Mouse (Mus musculus) forebrain, embryonic 15.5 days (tissue): ENCODE measurements at regions not wholly inside any gene's neighbourhood (a gene's known extent, or its start where the extent isn't known, plus 50 kb on each side); places are given as distances from the start of the nearest gene placed in this dataset.

Experiments used
- ATAC-seq: fragments of 200-750 bp; cut with Nextera tagmentation; replicated peaks from 2 replicates; pipeline ENCODE4 v1.8.0; 2017; ENCODE audit warnings: mild to moderate bottlenecking, moderate TSS enrichment, moderate library complexity
- H3K27ac ChIP-seq: fragments of 300-500 bp; sonication (generic); replicated peaks from 2 replicates; pipeline ENCODE4 v1.5.1; 2015; ENCODE audit warnings: mild to moderate bottlenecking, inconsistent platforms
- H3K27me3 ChIP-seq: fragments of 300-500 bp; sonication (generic); 2 replicates; pipeline ENCODE4 v1.6.1; 2015; ENCODE audit warnings: inconsistent platforms
- H3K36me3 ChIP-seq: fragments of 300-500 bp; sonication (generic); 2 replicates; pipeline ENCODE4 v1.6.1; 2015; ENCODE audit warnings: mild to moderate bottlenecking, inconsistent platforms
- H3K4me1 ChIP-seq: fragments of 300-500 bp; sonication (generic); 2 replicates; pipeline ENCODE4 v1.6.1; 2015; ENCODE audit warnings: inconsistent platforms
- H3K4me2 ChIP-seq: fragments of 300-500 bp; sonication (generic); replicated peaks from 2 replicates; pipeline ENCODE4 v1.6.1; 2015; ENCODE audit warnings: mild to moderate bottlenecking, inconsistent platforms
- H3K4me3 ChIP-seq: fragments of 300-500 bp; sonication (generic); 2 replicates; pipeline ENCODE4 v1.5.1; 2015; ENCODE audit warnings: mild to moderate bottlenecking, inconsistent platforms
- H3K9ac ChIP-seq: fragments of 300-500 bp; sonication (generic); replicated peaks from 2 replicates; pipeline ENCODE4 v1.6.1; 2015; ENCODE audit warnings: mild to moderate bottlenecking, inconsistent platforms
- H3K9me3 ChIP-seq: fragments of 300-500 bp; sonication (generic); 2 replicates; pipeline ENCODE4 v1.6.1; 2016; ENCODE audit warnings: inconsistent platforms
- WGBS: fragments of 180-500 bp; shearing (Covaris S2); methylation state at CpG from one replicate; pipeline ENCODE4 v1.1.7; 2015; ENCODE audit warnings: mixed read lengths; 5-methylcytosine and 5-hydroxymethylcytosine counted together

GRCm38 (mm10) chr1:59403831-59404547 lies 78.2 kb upstream of the Fzd7 start:
- Histone ChIP-seq H3K4me3 (no peak overlapping the region), H3K4me1 (no peaks in the 10 kb centered on the region; the same call in 1 of the 2 replicates), H3K27ac (no peak overlapping the region), H3K36me3 (no peaks in the 10 kb centered on the region), H3K9me3 (no peaks in the 10 kb centered on the region), H3K4me2 (no peak overlapping the region), H3K9ac (no peak overlapping the region), H3K27me3 (no peaks in the 10 kb centered on the region)
- WGBS, result 84% methylated on average over 9 of the region's 9 CpGs
- no peak for ATAC-seq

- H3K4me1 ChIP-seq, result no peaks in the 10 kb centered on the region; the same call in 1 of the 2 replicates
- ATAC-seq, result no peak
- H3K36me3 ChIP-seq, result no peaks in the 10 kb centered on the region
These were observed 76.9 kb upstream of the Fzd7 start for GRCm38 (mm10) chr1:59405370-59405769.

GRCm38 (mm10) chr1:59406741-59407306 lies 75.4 kb upstream of the Fzd7 start:
- H3K9ac ChIP-seq, result no peak overlapping the region
- no peaks in the 10 kb centered on the region for H3K27me3 ChIP-seq
- H3K4me1 ChIP-seq, result no peaks in the 10 kb centered on the region; the same call in 1 of the 2 replicates
- no peak for ATAC-seq
- H3K36me3 ChIP-seq, result no peaks in the 10 kb centered on the region
- no peak overlapping the region for H3K4me3 ChIP-seq
- no peak overlapping the region for H3K27ac ChIP-seq
- no peak overlapping the region for H3K4me2 ChIP-seq
- no peaks in the 10 kb centered on the region for H3K9me3 ChIP-seq
- 39% methylated on average over 6 of the region's 6 CpGs for WGBS

More at GRCm38 (mm10) chr1:59405370-59405769, 76.9 kb upstream of the Fzd7 start:
- Histone ChIP-seq H3K4me2 (no peak overlapping the region), H3K27ac (peak overlapping the region; percentile 19; the same call in 1 of the 2 replicates), H3K9me3 (no peaks in the 10 kb centered on the region), H3K9ac (no peak overlapping the region), H3K27me3 (no peaks in the 10 kb centered on the region), H3K4me3 (no peak overlapping the region)
- WGBS, result 74% methylated on average over 8 of the region's 8 CpGs

GRCm38 (mm10) chr1:59409585-59410160 lies 72.6 kb upstream of the Fzd7 start:
- no peak for ATAC-seq
- no peak overlapping the region for H3K4me2 ChIP-seq
- 58% methylated on average over 8 of the region's 8 CpGs for WGBS
- H3K36me3 ChIP-seq, result no peaks in the 10 kb centered on the region
- H3K4me1 ChIP-seq, result no peaks in the 10 kb centered on the region; the same call in 1 of the 2 replicates
- no peaks in the 10 kb centered on the region for H3K9me3 ChIP-seq
- H3K27me3 ChIP-seq, result no peaks in the 10 kb centered on the region
- H3K9ac ChIP-seq, result no peak overlapping the region
- H3K27ac ChIP-seq, result no peak overlapping the region
- no peak overlapping the region for H3K4me3 ChIP-seq

- 96% methylated on average over 8 of the region's 8 CpGs for WGBS
- H3K27me3 ChIP-seq, result no peaks in the 10 kb centered on the region
- no peak overlapping the region for H3K9ac ChIP-seq
- H3K4me3 ChIP-seq, result no peak overlapping the region
- H3K36me3 ChIP-seq, result no peaks in the 10 kb centered on the region
- no peak overlapping the region for H3K27ac ChIP-seq
- H3K4me2 ChIP-seq, result no peak overlapping the region
- no peaks in the 10 kb centered on the region for H3K9me3 ChIP-seq
- peaks cover 9% of the 10 kb centered on the region for H3K4me1 ChIP-seq
- no peak for ATAC-seq
These were observed 69.0 kb upstream of the Fzd7 start for GRCm38 (mm10) chr1:59413264-59413663.

GRCm38 (mm10) chr1:59414401-59415210 lies 67.6 kb upstream of the Fzd7 start:
- no peak for ATAC-seq
- Histone ChIP-seq H3K36me3 (no peaks in the 10 kb centered on the region), H3K4me2 (no peak overlapping the region), H3K9me3 (no peaks in the 10 kb centered on the region), H3K4me3 (no peak overlapping the region), H3K27ac (no peak overlapping the region), H3K9ac (no peak overlapping the region), H3K27me3 (no peaks in the 10 kb centered on the region), H3K4me1 (peaks cover 9% of the 10 kb centered on the region)
- WGBS, result 47% methylated on average over 13 of the region's 13 CpGs

GRCm38 (mm10) chr1:59415733-59416312 lies 66.4 kb upstream of the Fzd7 start:
- ATAC-seq, result 0 out of 2 replicates have a peak, but pooled peaks have one; percentile 32
- H3K27ac ChIP-seq, result 0 out of 2 replicates have a peak overlapping the region, but pooled peaks have one; percentile 16

GRCm38 (mm10) chr1:59417317-59417716 lies 64.9 kb upstream of the Fzd7 start:
- Histone ChIP-seq H3K9ac (no peak overlapping the region), H3K36me3 (no peaks in the 10 kb centered on the region), H3K27ac (no peak overlapping the region), H3K4me1 (peaks cover 11% of the 10 kb centered on the region), H3K9me3 (no peaks in the 10 kb centered on the region), H3K4me2 (no peak overlapping the region), H3K4me3 (no peak overlapping the region), H3K27me3 (no peaks in the 10 kb centered on the region)
- ATAC-seq, result no peak
- WGBS, result 39% methylated on average over 1 of the region's 1 CpGs

More at GRCm38 (mm10) chr1:59415733-59416312, 66.4 kb upstream of the Fzd7 start:
- no peak overlapping the region for H3K4me3 ChIP-seq
- H3K36me3 ChIP-seq, result no peaks in the 10 kb centered on the region
- H3K4me1 ChIP-seq, result peaks cover 9% of the 10 kb centered on the region
- H3K9me3 ChIP-seq, result no peaks in the 10 kb centered on the region
- H3K27me3 ChIP-seq, result no peaks in the 10 kb centered on the region
- 53% methylated on average over 11 of the region's 11 CpGs for WGBS
- H3K4me2 ChIP-seq, result no peak overlapping the region
- no peak overlapping the region for H3K9ac ChIP-seq

GRCm38 (mm10) chr1:59417962-59418361 lies 64.3 kb upstream of the Fzd7 start:
- Histone ChIP-seq H3K27me3 (no peaks in the 10 kb centered on the region), H3K9ac (no peak overlapping the region), H3K36me3 (no peaks in the 10 kb centered on the region), H3K9me3 (no peaks in the 10 kb centered on the region), H3K4me3 (no peak overlapping the region), H3K27ac (no peak overlapping the region), H3K4me1 (peaks cover 17% of the 10 kb centered on the region), H3K4me2 (no peak overlapping the region)
- ATAC-seq, result no peak
- 68% methylated on average over 3 of the region's 3 CpGs for WGBS

- 88% methylated on average over 9 of the region's 9 CpGs for WGBS
- Histone ChIP-seq H3K4me2 (no peak overlapping the region), H3K4me1 (peaks cover 25% of the 10 kb centered on the region), H3K36me3 (no peaks in the 10 kb centered on the region), H3K4me3 (no peak overlapping the region), H3K27ac (no peak overlapping the region), H3K9me3 (no peaks in the 10 kb centered on the region), H3K9ac (no peak overlapping the region), H3K27me3 (no peaks in the 10 kb centered on the region)
- no peak for ATAC-seq
These were observed 63.5 kb upstream of the Fzd7 start for GRCm38 (mm10) chr1:59418748-59419147.

GRCm38 (mm10) chr1:59422981-59423941 lies 59.0 kb upstream of the Fzd7 start:
- H3K4me3 ChIP-seq, result no peak overlapping the region
- no peak overlapping the region for H3K27ac ChIP-seq
- no peaks in the 10 kb centered on the region for H3K36me3 ChIP-seq
- no peak overlapping the region for H3K4me2 ChIP-seq
- ATAC-seq, result peak; percentile 61
- peaks cover 16% of the 10 kb centered on the region for H3K4me1 ChIP-seq
- no peaks in the 10 kb centered on the region for H3K9me3 ChIP-seq
- 22% methylated on average over 19 of the region's 19 CpGs for WGBS
- H3K27me3 ChIP-seq, result no peaks in the 10 kb centered on the region
- no peak overlapping the region for H3K9ac ChIP-seq
